Mouse (Mus musculus): ENCODE measurements at regions not wholly inside any gene's neighbourhood (a gene's known extent, or its start where the extent isn't known, plus 50 kb on each side); places are given as distances from the start of the nearest gene placed in this dataset.

DNA sequence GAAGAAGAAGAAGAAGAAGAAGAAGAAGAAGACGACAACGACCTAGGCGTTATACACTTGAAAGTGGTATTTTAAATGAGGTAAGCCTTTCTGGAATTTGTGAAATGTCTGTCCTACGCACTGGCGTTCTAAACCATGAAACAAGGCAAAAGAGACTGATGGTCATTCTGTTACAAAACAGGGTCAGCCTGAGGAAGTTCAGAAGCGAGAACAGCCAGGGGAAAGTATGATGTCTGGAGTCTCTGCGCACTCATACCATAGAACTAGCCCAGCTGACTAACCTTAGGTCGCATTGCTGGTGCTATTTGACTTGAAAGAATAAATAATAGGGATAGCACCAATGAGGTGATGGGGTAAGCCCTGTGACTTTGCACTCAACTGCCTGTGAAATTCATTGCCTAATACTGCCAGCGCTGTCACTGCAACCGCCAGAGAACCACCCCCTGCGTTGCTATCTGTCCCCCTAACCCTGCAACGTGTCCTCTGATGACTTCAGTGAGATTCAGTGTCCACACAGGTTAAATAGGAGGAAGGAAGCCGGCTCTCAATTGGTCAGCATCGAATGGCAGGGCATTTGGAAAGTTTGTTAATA, 121.5 kb downstream of the Cpeb2 start (continued):
- TF ChIP-seq KAT2A (conservative IDR thresholded peaks at IDR 0.05; ENCODE audit: low read depth, low read length), result peak; percentile 33; the same call in 1 of the 2 replicates
- TF ChIP-seq SMC3 (IDR thresholded peaks at IDR 0.05; ENCODE audit: low read depth, low read length), result no peak
- TF ChIP-seq UBTF (IDR thresholded peaks at IDR 0.05; ENCODE audit: borderline replicate concordance, insufficient read depth, low read depth, low read length), result no peak

DNA sequence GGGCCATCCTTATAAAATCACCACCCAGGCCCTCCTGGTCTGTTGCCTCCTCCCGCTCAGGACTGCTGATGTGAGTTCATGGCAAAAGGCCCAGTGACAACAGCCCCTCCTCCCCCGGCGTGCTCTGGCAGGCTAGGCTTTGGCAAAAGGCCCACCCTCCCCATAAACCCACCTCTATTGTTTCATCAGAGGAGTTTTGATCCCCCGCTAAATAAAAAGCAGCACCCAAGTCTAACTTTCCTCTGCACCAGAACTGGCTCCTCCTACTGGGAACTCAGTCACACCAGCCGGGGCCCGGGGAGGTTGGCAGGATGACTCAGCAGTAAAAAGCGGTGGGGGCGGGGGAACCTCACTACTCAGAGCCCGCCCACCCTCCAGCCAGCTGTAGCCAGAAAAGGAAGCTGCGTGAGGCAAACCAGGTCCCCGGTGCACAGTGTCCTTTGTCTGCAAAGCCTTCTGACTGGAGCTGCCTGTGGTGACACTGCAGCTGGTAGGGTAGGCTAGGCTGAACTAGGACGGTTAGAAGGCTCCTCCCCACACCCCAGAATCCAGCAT, 122.1 kb downstream of the Cpeb2 start:
- DNase-seq (ENCODE audit: low read depth, low spot score), result peak; percentile 98
- Histone ChIP-seq H3K4me3 (ENCODE audit: control insufficient read depth in 1 of 2, insufficient read depth in 1 of 2, low read depth in 2 of 2, low read length in 2 of 2) (peak overlapping the region; percentile 54 to 72), H3K79me2 (ENCODE audit: control insufficient read depth, insufficient read depth, low read length, poor library complexity) (no peaks in the 10 kb centered on the region), H3K27ac (ENCODE audit: control insufficient read depth, low read depth, low read length) (peak overlapping the region; percentile 78), H3K9me3 (replicated peaks; ENCODE audit: insufficient read depth, low read length) (no peaks in the 10 kb centered on the region), H3K36me3 (ENCODE audit: control insufficient read depth in 1 of 2, insufficient read depth in 2 of 2, low read length in 2 of 2) (peaks cover 0 to 44% of the 10 kb centered on the region in 2 experiments; a peak in 2 of 4 replicates), H3K9ac (ENCODE audit: control insufficient read depth, low read depth, low read length, poor library complexity, severe bottlenecking) (peak overlapping the region; percentile 57), H3K27me3 (ENCODE audit: control insufficient read depth in 1 of 2, insufficient read depth in 2 of 2, low read length in 2 of 2) (no peaks in the 10 kb centered on the region), H3K4me1 (ENCODE audit: control insufficient read depth in 1 of 2, insufficient read depth in 2 of 2, low read length in 2 of 2) (peaks cover 34 to 46% of the 10 kb centered on the region in 2 experiments)
- peak; percentile 65 for TF ChIP-seq HCFC1 (IDR thresholded peaks at IDR 0.05; ENCODE audit: low read depth, low read length)
- peak; percentile 15; the same call in 1 of the 2 replicates for TF ChIP-seq POLR2AphosphoS2 (IDR thresholded peaks at IDR 0.05; ENCODE audit: low read length)
- peak in 2 of 3 experiments; percentile 5 to 20; a peak in 2 of 6 replicates for TF ChIP-seq CTCF (IDR thresholded peaks at IDR 0.05 in 2 of 3, conservative IDR thresholded peaks at IDR 0.05 in 1 of 3; ENCODE audit: control insufficient read depth in 1 of 3, insufficient read depth in 1 of 3, low read depth in 2 of 3, low read length in 3 of 3, poor library complexity in 1 of 3, severe bottlenecking in 1 of 3)
- peak; percentile 49; the same call in 1 of the 2 replicates for TF ChIP-seq ELF1 (IDR thresholded peaks at IDR 0.05; ENCODE audit: low read depth, low read length)
- TF ChIP-seq NELFE (IDR thresholded peaks at IDR 0.05; ENCODE audit: low read depth, low read length), result peak; percentile 44
- no peak for TF ChIP-seq USF2 (IDR thresholded peaks at IDR 0.05; ENCODE audit: borderline replicate concordance in 1 of 2, insufficient read depth in 1 of 2, low read depth in 1 of 2, low read length in 2 of 2)
- peak; percentile 62 for TF ChIP-seq CHD2 (IDR thresholded peaks at IDR 0.05; ENCODE audit: low read length)
- TF ChIP-seq NRF1 (IDR thresholded peaks at IDR 0.05; ENCODE audit: insufficient read depth, low read depth, low read length, poor library complexity, severe bottlenecking), result no peak
- peak; percentile 99 for TF ChIP-seq GABPA (IDR thresholded peaks at IDR 0.05; ENCODE audit: low read depth, low read length)
- TF ChIP-seq MAFK (IDR thresholded peaks at IDR 0.05; ENCODE audit: borderline replicate concordance, low read depth, low read length), result peak; percentile 95
- TF ChIP-seq USF1 (IDR thresholded peaks at IDR 0.05; ENCODE audit: low read depth, low read length), result 0 out of 2 replicates have a peak, but pooled peaks have one; percentile 31
- peak; percentile 91 for TF ChIP-seq MAZ (IDR thresholded peaks at IDR 0.05; ENCODE audit: low read depth, low read length)
- peak; percentile 44; the same call in 1 of the 2 replicates for TF ChIP-seq TBP (IDR thresholded peaks at IDR 0.05; ENCODE audit: low read depth, low read length)
- no peak for TF ChIP-seq TAL1 (IDR thresholded peaks at IDR 0.05; ENCODE audit: low read length)
- 0 out of 2 replicates have a peak, but pooled peaks have one; percentile 9 for TF ChIP-seq ZMIZ1 (IDR thresholded peaks at IDR 0.05; ENCODE audit: low read depth, low read length)
- peak; percentile 68 for TF ChIP-seq MXI1 (IDR thresholded peaks at IDR 0.05; ENCODE audit: low read depth, low read length)
- peak; percentile 94 for TF ChIP-seq SIN3A (IDR thresholded peaks at IDR 0.05; ENCODE audit: low read length)
- no peak for TF ChIP-seq JUND (IDR thresholded peaks at IDR 0.05; ENCODE audit: low read depth, low read length)
- TF ChIP-seq E2F4 (IDR thresholded peaks at IDR 0.05; ENCODE audit: borderline replicate concordance, low read depth, low read length), result no peak
- 0 out of 2 replicates have a peak, but pooled peaks have one; percentile 8 for TF ChIP-seq ZKSCAN1 (IDR thresholded peaks at IDR 0.05; ENCODE audit: low read depth, low read length)
- TF ChIP-seq ZNF384 (IDR thresholded peaks at IDR 0.05; ENCODE audit: low read depth, low read length), result no peak
- TF ChIP-seq POLR2AphosphoS5 (IDR thresholded peaks at IDR 0.05; ENCODE audit: borderline replicate concordance, low read depth, low read length), result no peak
- TF ChIP-seq ZC3H11A (IDR thresholded peaks at IDR 0.05; ENCODE audit: low read depth, low read length), result 0 out of 2 replicates have a peak, but pooled peaks have one; percentile 1
- no peak for TF ChIP-seq MYC (IDR thresholded peaks at IDR 0.05; ENCODE audit: low read depth, low read length)
- peak; percentile 81 for TF ChIP-seq TCF12 (IDR thresholded peaks at IDR 0.05; ENCODE audit: low read depth, low read length)
- peak in 1 of 2 experiments; percentile 36; a peak in 1 of 4 replicates for TF ChIP-seq POLR2A (IDR thresholded peaks at IDR 0.05; ENCODE audit: control insufficient read depth in 1 of 2, insufficient read depth in 1 of 2, low read depth in 1 of 2, low read length in 2 of 2, poor library complexity in 1 of 2)
- TF ChIP-seq RCOR1 (IDR thresholded peaks at IDR 0.05; ENCODE audit: low read depth, low read length), result peak; percentile 40; the same call in 1 of the 2 replicates
- TF ChIP-seq SMC3 (IDR thresholded peaks at IDR 0.05; ENCODE audit: low read depth, low read length), result peak; percentile 34; the same call in 1 of the 2 replicates
- TF ChIP-seq MYB (IDR thresholded peaks at IDR 0.05; ENCODE audit: low read depth, low read length), result 0 out of 2 replicates have a peak, but pooled peaks have one; percentile 52
- TF ChIP-seq RAD21 (IDR thresholded peaks at IDR 0.05; ENCODE audit: low read depth, low read length), result peak; percentile 3; the same call in 1 of the 2 replicates
- TF ChIP-seq ETS1 (IDR thresholded peaks at IDR 0.05; ENCODE audit: low read depth, low read length), result peak; percentile 100

Data from MEL (cell line).